Mouse (Mus musculus) testis, adult 2 months (tissue): ENCODE data around the gene Smurf1.

Experiments used
- CTCF ChIP-seq: fragments of 200-500 bp; IDR thresholded peaks from 2 replicates; pipeline ENCODE4 v1.5.1; 2012; ENCODE audit warnings: low read depth, mild to moderate bottlenecking, inconsistent platforms, low read length, moderate library complexity; ENCODE audit not compliant: control insufficient read depth, insufficient read depth, insufficient replicate concordance
- POLR2A ChIP-seq: fragments of 200-500 bp; IDR thresholded peaks from 2 replicates; pipeline ENCODE4 v1.6.1; 2012; ENCODE audit warnings: low read depth, mild to moderate bottlenecking, inconsistent platforms, low read length, moderate library complexity; ENCODE audit not compliant: control insufficient read depth

- no peak for TF ChIP-seq CTCF
- no peak for TF ChIP-seq POLR2A
Observed at GRCm38 (mm10) chr5:144858527-144858926, 107.1 kb downstream of the Smurf1 start.
